Mouse (Mus musculus): Measurements from ENCODE around the gene Dnmt3a. TPM values are rescaled to one million over a fixed set of nuclear protein-coding genes. Genes with fewer than 3 reads are reported as not detected.
A peak's percentile ranks its signal among the peaks of the same experiment; 100 is the strongest.

The Dnmt3a gene
- polyA plus RNA-seq (2015; fragmentation: Nextera tagmentation; extraction: Ambion mirVana) = 95.7 and 118 TPM in 2 replicates

- no peaks in the 10 kb centered on the region for H3K36me3 ChIP-seq
- H3K4me1 ChIP-seq (replicated peaks) = peaks cover 37% of the 10 kb centered on the region
- H3K9me3 ChIP-seq = no peaks in the 10 kb centered on the region
- peak within 1 kb of the TSS; percentile 90 for H3K4me3 ChIP-seq
- peak; percentile 20; the same call in 1 of the 2 replicates for ATAC-seq (ENCODE audit: low read depth)
- peak within 1 kb of the TSS; percentile 76 for H3K4me2 ChIP-seq
- 18% methylated on average over 4 of the region's 4 CpGs for WGBS
- H3K9ac ChIP-seq = peak within 1 kb of the TSS; percentile 94
- no peaks in the 10 kb centered on the region; the same call in 1 of the 2 replicates for H3K27me3 ChIP-seq
- peak within 1 kb of the TSS; percentile 94 for H3K27ac ChIP-seq (replicated peaks)
These were observed at the start of gene Dnmt3a for GRCm38 (mm10) chr12:3805852-3806251. Gene Dnmt3a (plus strand): TSS chr12:3806007.

GRCm38 (mm10) chr12:3756216-3756615, 49.6 kb upstream of the Dnmt3a start:
- 95% methylated on average over 3 of the region's 3 CpGs for WGBS
- no peaks in the 10 kb centered on the region for H3K9me3 ChIP-seq
- no peak overlapping the region for H3K4me3 ChIP-seq
- H3K4me1 ChIP-seq (replicated peaks) = peaks cover 5% of the 10 kb centered on the region
- H3K4me2 ChIP-seq = no peak overlapping the region
- peaks cover 14% of the 10 kb centered on the region for H3K36me3 ChIP-seq
- no peak overlapping the region for H3K9ac ChIP-seq
- no peaks in the 10 kb centered on the region for H3K27me3 ChIP-seq
- ATAC-seq (ENCODE audit: low read depth) = no peak
- H3K27ac ChIP-seq (replicated peaks) = no peak overlapping the region

- Histone ChIP-seq H3K4me2 (no peak overlapping the region), H3K36me3 (peaks cover under 1% of the 10 kb centered on the region), H3K4me3 (no peak overlapping the region), H3K9me3 (no peaks in the 10 kb centered on the region), H3K4me1 (replicated peaks) (peaks cover 10% of the 10 kb centered on the region), H3K9ac (no peak overlapping the region), H3K27ac (replicated peaks) (no peak overlapping the region), H3K27me3 (no peaks in the 10 kb centered on the region)
- whole genome bisulfite sequencing = 86% methylated on average over 3 of the region's 3 CpGs
- ATAC-seq (ENCODE audit: low read depth) = no peak
These were observed 47.7 kb upstream of the Dnmt3a start for GRCm38 (mm10) chr12:3758127-3758526.

GRCm38 (mm10) chr12:3759419-3759818, 46.4 kb upstream of the Dnmt3a start:
- no peak for ATAC-seq (ENCODE audit: low read depth)
- Histone ChIP-seq H3K9me3 (no peaks in the 10 kb centered on the region), H3K9ac (no peak overlapping the region), H3K4me2 (no peak overlapping the region), H3K27ac (replicated peaks) (no peak overlapping the region), H3K27me3 (no peaks in the 10 kb centered on the region), H3K36me3 (no peaks in the 10 kb centered on the region; the same call in 1 of the 2 replicates), H3K4me3 (no peak overlapping the region), H3K4me1 (replicated peaks) (peaks cover 10% of the 10 kb centered on the region)
- whole genome bisulfite sequencing = 71% methylated on average over 4 of the region's 4 CpGs

GRCm38 (mm10) chr12:3760876-3761590, 44.8 kb upstream of the Dnmt3a start:
- WGBS = 58% methylated on average over 4 of the region's 4 CpGs
- peak overlapping the region; percentile 63 for H3K27ac ChIP-seq (replicated peaks)
- H3K4me2 ChIP-seq = no peak overlapping the region
- H3K4me3 ChIP-seq = no peak overlapping the region
- peak; percentile 72 for ATAC-seq (ENCODE audit: low read depth)
- peaks cover 10% of the 10 kb centered on the region for H3K4me1 ChIP-seq (replicated peaks)
- no peaks in the 10 kb centered on the region for H3K27me3 ChIP-seq
- H3K9me3 ChIP-seq = no peaks in the 10 kb centered on the region
- no peaks in the 10 kb centered on the region; the same call in 1 of the 2 replicates for H3K36me3 ChIP-seq
- no peak overlapping the region for H3K9ac ChIP-seq

GRCm38 (mm10) chr12:3761591-3762295, 44.1 kb upstream of the Dnmt3a start:
- 71% methylated on average over 6 of the region's 6 CpGs for WGBS
- Histone ChIP-seq H3K36me3 (no peaks in the 10 kb centered on the region; the same call in 1 of the 2 replicates), H3K9me3 (no peaks in the 10 kb centered on the region), H3K4me1 (replicated peaks) (peaks cover 10% of the 10 kb centered on the region), H3K9ac (no peak overlapping the region), H3K4me2 (no peak overlapping the region), H3K27me3 (no peaks in the 10 kb centered on the region), H3K4me3 (no peak overlapping the region), H3K27ac (replicated peaks) (peak overlapping the region; percentile 63)
- peak; percentile 65; the same call in 1 of the 2 replicates for ATAC-seq (ENCODE audit: low read depth)

GRCm38 (mm10) chr12:3764191-3764804, 41.5 kb upstream of the Dnmt3a start:
- H3K9me3 ChIP-seq = no peaks in the 10 kb centered on the region
- 85% methylated on average over 3 of the region's 3 CpGs for whole genome bisulfite sequencing
- H3K27ac ChIP-seq (replicated peaks) = no peak overlapping the region
- H3K4me3 ChIP-seq = no peak overlapping the region
- no peak for ATAC-seq (ENCODE audit: low read depth)
- no peaks in the 10 kb centered on the region for H3K27me3 ChIP-seq
- no peaks in the 10 kb centered on the region for H3K36me3 ChIP-seq
- peaks cover 10% of the 10 kb centered on the region for H3K4me1 ChIP-seq (replicated peaks)
- H3K4me2 ChIP-seq = no peak overlapping the region
- H3K9ac ChIP-seq = no peak overlapping the region

GRCm38 (mm10) chr12:3767360-3767759, 38.4 kb upstream of the Dnmt3a start:
- Histone ChIP-seq H3K4me1 (replicated peaks) (no peaks in the 10 kb centered on the region), H3K27ac (replicated peaks) (no peak overlapping the region), H3K27me3 (no peaks in the 10 kb centered on the region), H3K9ac (no peak overlapping the region), H3K4me2 (no peak overlapping the region), H3K9me3 (no peaks in the 10 kb centered on the region), H3K36me3 (no peaks in the 10 kb centered on the region), H3K4me3 (no peak overlapping the region)
- 43% methylated on average over 8 of the region's 8 CpGs for WGBS
- ATAC-seq (ENCODE audit: low read depth) = no peak

- ATAC-seq (ENCODE audit: low read depth) = no peak
- H3K27me3 ChIP-seq = no peaks in the 10 kb centered on the region
- H3K27ac ChIP-seq (replicated peaks) = no peak overlapping the region
- 87% methylated on average over 4 of the region's 4 CpGs for WGBS
- no peak overlapping the region for H3K9ac ChIP-seq
- no peaks in the 10 kb centered on the region for H3K4me1 ChIP-seq (replicated peaks)
- no peaks in the 10 kb centered on the region for H3K9me3 ChIP-seq
- no peak overlapping the region for H3K4me3 ChIP-seq
- peaks cover 8% of the 10 kb centered on the region; the same call in 1 of the 2 replicates for H3K36me3 ChIP-seq
- no peak overlapping the region for H3K4me2 ChIP-seq
These were observed 37.4 kb upstream of the Dnmt3a start for GRCm38 (mm10) chr12:3768391-3768790.

GRCm38 (mm10) chr12:3770546-3770945, 35.3 kb upstream of the Dnmt3a start:
- Histone ChIP-seq H3K4me2 (no peak overlapping the region), H3K36me3 (peaks cover 14% of the 10 kb centered on the region; the same call in 1 of the 2 replicates), H3K27ac (replicated peaks) (no peak overlapping the region), H3K9ac (no peak overlapping the region), H3K4me1 (replicated peaks) (no peaks in the 10 kb centered on the region), H3K27me3 (no peaks in the 10 kb centered on the region), H3K9me3 (no peaks in the 10 kb centered on the region), H3K4me3 (no peak overlapping the region)
- WGBS = 77% methylated on average over 2 of the region's 2 CpGs
- no peak for ATAC-seq (ENCODE audit: low read depth)

GRCm38 (mm10) chr12:3771080-3771479, 34.7 kb upstream of the Dnmt3a start:
- Histone ChIP-seq H3K4me3 (no peak overlapping the region), H3K4me1 (replicated peaks) (no peaks in the 10 kb centered on the region), H3K4me2 (no peak overlapping the region), H3K27ac (replicated peaks) (no peak overlapping the region), H3K9me3 (no peaks in the 10 kb centered on the region), H3K9ac (no peak overlapping the region), H3K27me3 (no peaks in the 10 kb centered on the region), H3K36me3 (peaks cover 14% of the 10 kb centered on the region; the same call in 1 of the 2 replicates)
- no peak for ATAC-seq (ENCODE audit: low read depth)
- WGBS = 90% methylated on average over 2 of the region's 2 CpGs

- Histone ChIP-seq H3K4me1 (replicated peaks) (no peaks in the 10 kb centered on the region), H3K27me3 (no peaks in the 10 kb centered on the region), H3K4me3 (no peak overlapping the region), H3K9me3 (no peaks in the 10 kb centered on the region), H3K4me2 (no peak overlapping the region), H3K9ac (no peak overlapping the region), H3K36me3 (peaks cover 14% of the 10 kb centered on the region; the same call in 1 of the 2 replicates), H3K27ac (replicated peaks) (no peak overlapping the region)
- 93% methylated on average over 3 of the region's 3 CpGs for WGBS
- no peak for ATAC-seq (ENCODE audit: low read depth)
These were observed 32.2 kb upstream of the Dnmt3a start for GRCm38 (mm10) chr12:3773643-3774042.
